Mouse (Mus musculus): ENCODE measurements around the gene Fbrsl1.

GRCm38 (mm10) chr5:110385263-110385662, 63.0 kb downstream of the Fbrsl1 start:
- TF ChIP-seq CTCF (IDR thresholded peaks at IDR 0.05; ENCODE audit: insufficient read depth, low read length) (no peak), POLR2A (IDR thresholded peaks at IDR 0.05; ENCODE audit: borderline replicate concordance, extremely low read depth, low read depth, low read length) (no peak)

Data from lung, adult 2 months (tissue).